Mouse (Mus musculus) embryonic facial prominence, embryonic 14.5 days (tissue): ENCODE data around the gene Lrmda. TPM values are rescaled to one million over a fixed set of nuclear protein-coding genes. Genes with fewer than 3 reads are reported as not detected.
A peak's percentile ranks its signal among the peaks of the same experiment; 100 is the strongest.

Experiments used
- ATAC-seq: fragments of 200-750 bp; cut with Nextera tagmentation; 2 replicates; pipeline ENCODE4 v1.8.0; 2017; ENCODE audit warnings: low read depth, moderate number of reproducible peaks, moderate TSS enrichment
- DNase-seq: peaks from one replicate; pipeline ENCODE4 v3.0.0-alpha.2; 2015; ENCODE audit warnings: low spot score
- H3K27ac ChIP-seq: fragments of 300-500 bp; sonication (generic); replicated peaks from 2 replicates; pipeline ENCODE4 v1.5.1; 2014; ENCODE audit warnings: low read depth, mild to moderate bottlenecking, low read length, moderate library complexity
- H3K27me3 ChIP-seq: fragments of 300-500 bp; sonication (generic); replicated peaks from 2 replicates; pipeline ENCODE4 v1.6.1; 2014; ENCODE audit warnings: low read length; ENCODE audit not compliant: control insufficient read depth, insufficient read depth
- H3K36me3 ChIP-seq: fragments of 300-500 bp; sonication (generic); 2 replicates; pipeline ENCODE4 v1.6.1; 2014; ENCODE audit warnings: low read length, mixed read lengths; ENCODE audit not compliant: control insufficient read depth, insufficient read depth
- H3K4me1 ChIP-seq: fragments of 300-500 bp; sonication (generic); 2 replicates; pipeline ENCODE4 v1.6.1; 2014; ENCODE audit warnings: antibody characterized with exemption, low read length; ENCODE audit not compliant: control insufficient read depth, insufficient read depth
- H3K4me2 ChIP-seq: fragments of 300-500 bp; sonication (generic); 2 replicates; pipeline ENCODE4 v1.6.1; 2014; ENCODE audit warnings: low read depth, mild to moderate bottlenecking, low read length, moderate library complexity, mixed read lengths
- H3K4me3 ChIP-seq: fragments of 300-500 bp; sonication (generic); 2 replicates; pipeline ENCODE4 v1.5.1; 2014; ENCODE audit warnings: low read depth, mild to moderate bottlenecking, low read length
- H3K9ac ChIP-seq: fragments of 300-500 bp; sonication (generic); 2 replicates; pipeline ENCODE4 v1.6.1; 2014; ENCODE audit warnings: low read depth, mild to moderate bottlenecking, low read length, moderate library complexity, mixed read lengths
- H3K9me3 ChIP-seq: fragments of 300-500 bp; sonication (generic); 2 replicates; pipeline ENCODE4 v1.6.1; 2016; ENCODE audit warnings: low read length; ENCODE audit not compliant: control insufficient read depth
- WGBS: fragments of 180-500 bp; shearing (Covaris S2); extraction: QIAGEN DNeasy Blood & Tissue Kit; methylation state at CpG from one replicate; pipeline ENCODE4 v1.1.7; 2014; 5-methylcytosine and 5-hydroxymethylcytosine counted together
- polyA plus RNA-seq: library from polyadenylated mRNA; unstranded; fragments of >200 nt; fragmentation: Nextera tagmentation; extraction: Ambion mirVana; gene quantifications from 2 replicates; pipeline ENCODE4 v1.2.1, GENCODE M21; 2014

The Lrmda gene
- polyA plus RNA-seq, 1 experiment from 2014 or later = 0.24 TPM

GRCm38 (mm10) chr14:22807324-22807723 is 787.8 kb downstream of the Lrmda start:
- no peaks in the 10 kb centered on the region for H3K36me3 ChIP-seq
- no peak overlapping the region for H3K27ac ChIP-seq
- 0 out of 2 replicates have a peak, but pooled peaks have one; percentile 54 for ATAC-seq
- peaks cover 14% of the 10 kb centered on the region for H3K4me1 ChIP-seq
- no peak overlapping the region for H3K9ac ChIP-seq
- WGBS = 14% methylated on average over 3 of the region's 3 CpGs
- DNase-seq = peak; percentile 81
- H3K4me3 ChIP-seq = no peak overlapping the region
- H3K9me3 ChIP-seq = no peaks in the 10 kb centered on the region
- peak overlapping the region; percentile 45; the same call in 1 of the 2 replicates for H3K4me2 ChIP-seq
- H3K27me3 ChIP-seq = no peaks in the 10 kb centered on the region

GRCm38 (mm10) chr14:22807726-22808594 is 788.4 kb downstream of the Lrmda start:
- WGBS = 2% methylated on average over 20 of the region's 20 CpGs
- no peak overlapping the region for H3K4me3 ChIP-seq
- H3K9me3 ChIP-seq = no peaks in the 10 kb centered on the region
- no peaks in the 10 kb centered on the region for H3K27me3 ChIP-seq
- peak overlapping the region; percentile 45 for H3K4me2 ChIP-seq
- DNase-seq (peak; percentile 93), ATAC-seq (peak; percentile 92)
- H3K9ac ChIP-seq = peak overlapping the region; percentile 17; the same call in 1 of the 2 replicates
- H3K4me1 ChIP-seq = peaks cover 14% of the 10 kb centered on the region
- H3K36me3 ChIP-seq = no peaks in the 10 kb centered on the region
- H3K27ac ChIP-seq = peak overlapping the region; percentile 66; the same call in 1 of the 2 replicates

GRCm38 (mm10) chr14:22808595-22809166 is 789.2 kb downstream of the Lrmda start:
- H3K9ac ChIP-seq = no peak overlapping the region
- peak; percentile 24; the same call in 1 of the 2 replicates for ATAC-seq
- peaks cover 17% of the 10 kb centered on the region for H3K4me1 ChIP-seq
- 31% methylated on average over 5 of the region's 5 CpGs for WGBS
- H3K27me3 ChIP-seq = no peaks in the 10 kb centered on the region
- H3K4me2 ChIP-seq = peak overlapping the region; percentile 45; the same call in 1 of the 2 replicates
- DNase-seq = peak; percentile 40
- peak overlapping the region; percentile 66 for H3K27ac ChIP-seq
- H3K9me3 ChIP-seq = no peaks in the 10 kb centered on the region
- no peak overlapping the region for H3K4me3 ChIP-seq
- no peaks in the 10 kb centered on the region for H3K36me3 ChIP-seq

- H3K9me3 ChIP-seq = no peaks in the 10 kb centered on the region
- H3K36me3 ChIP-seq = no peaks in the 10 kb centered on the region
- 48% methylated on average over 3 of the region's 3 CpGs for WGBS
- no peak overlapping the region for H3K27ac ChIP-seq
- peaks cover 23% of the 10 kb centered on the region for H3K4me1 ChIP-seq
- no peak overlapping the region for H3K9ac ChIP-seq
- ATAC-seq (no peak), DNase-seq (peak; percentile 80)
- no peaks in the 10 kb centered on the region for H3K27me3 ChIP-seq
- no peak overlapping the region for H3K4me2 ChIP-seq
- no peak overlapping the region for H3K4me3 ChIP-seq
Observed at GRCm38 (mm10) chr14:22809229-22809628, 789.7 kb downstream of the Lrmda start.

- Histone ChIP-seq H3K27ac (no peak overlapping the region), H3K36me3 (no peaks in the 10 kb centered on the region), H3K4me2 (no peak overlapping the region), H3K4me3 (no peak overlapping the region), H3K27me3 (no peaks in the 10 kb centered on the region), H3K9me3 (no peaks in the 10 kb centered on the region), H3K4me1 (peaks cover 29% of the 10 kb centered on the region), H3K9ac (no peak overlapping the region)
- 41% methylated on average over 1 of the region's 1 CpGs for WGBS
- ATAC-seq (no peak), DNase-seq (no peak)
Observed at GRCm38 (mm10) chr14:22810531-22810930, 791.0 kb downstream of the Lrmda start.

GRCm38 (mm10) chr14:22812824-22813223 is 793.3 kb downstream of the Lrmda start:
- Histone ChIP-seq H3K27me3 (no peaks in the 10 kb centered on the region), H3K4me2 (no peak overlapping the region), H3K4me3 (no peak overlapping the region), H3K36me3 (no peaks in the 10 kb centered on the region), H3K4me1 (peaks cover 26% of the 10 kb centered on the region), H3K9ac (no peak overlapping the region), H3K27ac (no peak overlapping the region), H3K9me3 (no peaks in the 10 kb centered on the region)
- DNase-seq (no peak), ATAC-seq (no peak)
- 50% methylated on average over 6 of the region's 6 CpGs for WGBS

- Histone ChIP-seq H3K36me3 (no peaks in the 10 kb centered on the region), H3K4me3 (no peak overlapping the region), H3K9ac (no peak overlapping the region), H3K9me3 (no peaks in the 10 kb centered on the region), H3K27ac (no peak overlapping the region), H3K4me1 (peaks cover 27% of the 10 kb centered on the region), H3K4me2 (no peak overlapping the region), H3K27me3 (no peaks in the 10 kb centered on the region)
- ATAC-seq = no peak
- WGBS = 28% methylated on average over 7 of the region's 7 CpGs
- DNase-seq = no peak
Observed at GRCm38 (mm10) chr14:22813389-22813788, 793.9 kb downstream of the Lrmda start.

- H3K36me3 ChIP-seq = no peaks in the 10 kb centered on the region
- H3K9ac ChIP-seq = no peak overlapping the region
- no peak overlapping the region for H3K4me3 ChIP-seq
- ATAC-seq (no peak), DNase-seq (peak; percentile 65)
- no peak overlapping the region for H3K4me2 ChIP-seq
- H3K27me3 ChIP-seq = no peaks in the 10 kb centered on the region
- no peaks in the 10 kb centered on the region for H3K9me3 ChIP-seq
- H3K4me1 ChIP-seq = peaks cover 21% of the 10 kb centered on the region; the same call in 1 of the 2 replicates
- no peak overlapping the region for H3K27ac ChIP-seq
- WGBS = 47% methylated on average over 9 of the region's 9 CpGs
Observed at GRCm38 (mm10) chr14:22814811-22815345, 795.4 kb downstream of the Lrmda start.
